26 mouse cellular contexts compared by ENCODE assay signal in genomic region chr19:43442906-43443305, GRCm38 (mm10). TPM values are rescaled to one million over a fixed set of nuclear protein-coding genes. Genes with fewer than 3 reads are reported as not detected.
DNase-seq lines count a peak whose midpoint lies in the region; ATAC-seq and TF ChIP-seq lines count a peak whose summit lies in the region.
"Had no signal": no experiment of that assay in that cellular context is flagged by ENCODE, and none has a peak within 500 bp of the region (broad histone marks: within the 10 kb centered on the region; RNA-seq: fewer than 3 reads in every experiment).

No protein-coding gene starts in this region.

- no peak for ATAC-seq in hindbrain, embryonic 14.5 days (ENCODE audit: low FRiP score)
- no peak for ATAC-seq in hindbrain, embryonic 13.5 days (ENCODE audit: low FRiP score)
- ATAC-seq in neural tube, embryonic 13.5 days (ENCODE audit: low read depth): no peak
- no peak for ATAC-seq in neural tube, embryonic 15.5 days (ENCODE audit: low FRiP score)
- ATAC-seq: forebrain, embryonic 15.5 days; intestine, postnatal 0 days; liver, embryonic 12.5 days; liver, postnatal 0 days had no signal

- H3K27me3 ChIP-seq in cerebellum, adult 2 months (ENCODE audit: control insufficient read depth, insufficient read depth, low read length): no peaks in the 10 kb centered on the region
- H3K27me3 ChIP-seq in hindbrain, embryonic 14.5 days (ENCODE audit: control insufficient read depth, insufficient read depth, low read length): peaks cover 16% of the 10 kb centered on the region
- peaks cover 34% of the 10 kb centered on the region for H3K27me3 ChIP-seq in hindbrain, embryonic 13.5 days
- H3K27me3 ChIP-seq in neural tube, embryonic 13.5 days: peaks cover 58% of the 10 kb centered on the region
- peaks cover 18% of the 10 kb centered on the region; the same call in 1 of the 2 replicates for H3K27me3 ChIP-seq in neural tube, embryonic 15.5 days (replicated peaks)

- peaks cover 9% of the 10 kb centered on the region for H3K4me1 ChIP-seq in cerebellum, adult 2 months (ENCODE audit: control insufficient read depth, insufficient read depth, low read length)
- peaks cover 16% of the 10 kb centered on the region; the same call in 1 of the 2 replicates for H3K4me1 ChIP-seq in hindbrain, embryonic 14.5 days (replicated peaks; ENCODE audit: control insufficient read depth, insufficient read depth, low read length)
- H3K4me1 ChIP-seq in hindbrain, embryonic 13.5 days (replicated peaks): peaks cover 19% of the 10 kb centered on the region
- peaks cover 16% of the 10 kb centered on the region for H3K4me1 ChIP-seq in neural tube, embryonic 13.5 days (replicated peaks)
- H3K4me1 ChIP-seq in neural tube, embryonic 15.5 days: peaks cover 21% of the 10 kb centered on the region

- peak overlapping the region; percentile 97; the same call in 1 of the 2 replicates for H3K4me2 ChIP-seq in hindbrain, embryonic 14.5 days (replicated peaks)
- no peak overlapping the region for H3K4me2 ChIP-seq in hindbrain, embryonic 13.5 days
- H3K4me2 ChIP-seq in neural tube, embryonic 13.5 days: peak overlapping the region; percentile 95; the same call in 1 of the 2 replicates
- peak overlapping the region; percentile 83 for H3K4me2 ChIP-seq in neural tube, embryonic 15.5 days
- H3K4me2 ChIP-seq: heart, embryonic 11.5 days; liver, embryonic 12.5 days; midbrain, embryonic 12.5 days had no signal

- peak in 1 of 2 experiments; percentile 51 for DNase-seq in cerebellum, adult 2 months
- no peak for DNase-seq in cerebellum, postnatal 4 days (ENCODE audit: low spot score in 2 of 2)
- no peak for DNase-seq in hindbrain, embryonic 14.5 days (ENCODE audit: low spot score)
- no peak for DNase-seq in neural tube, embryonic 10.5 days (ENCODE audit: extremely low spot score, low spot score)
- DNase-seq in urinary bladder, postnatal 4 days (ENCODE audit: low spot score in 2 of 2): no peak
- DNase-seq: adrenal gland, postnatal 14 days; gastrocnemius, postnatal 25 days; heart, adult 18-20 months; kidney, adult 9 months; left cerebral cortex, postnatal 4 days; liver, postnatal 0 days; lung, postnatal 4 days; right cerebral cortex, adult 18-20 months; thymus, adult 2 months; thymus, postnatal 36 days had no signal

- no peaks in the 10 kb centered on the region for H3K36me3 ChIP-seq in hindbrain, embryonic 14.5 days (replicated peaks; ENCODE audit: control insufficient read depth, insufficient read depth)
- H3K36me3 ChIP-seq in hindbrain, embryonic 13.5 days: no peaks in the 10 kb centered on the region
- no peaks in the 10 kb centered on the region for H3K36me3 ChIP-seq in neural tube, embryonic 13.5 days
- H3K36me3 ChIP-seq in neural tube, embryonic 15.5 days: 0 out of 2 replicates have a peak, but pooled peaks cover 3% of the 10 kb centered on the region
- H3K36me3 ChIP-seq: forebrain, embryonic 15.5 days; liver, embryonic 12.5 days; midbrain, embryonic 12.5 days had no signal

- peaks cover 7% of the 10 kb centered on the region; the same call in 1 of the 2 replicates for H3K9me3 ChIP-seq in hindbrain, embryonic 14.5 days (ENCODE audit: control insufficient read depth, low read length)
- peaks cover 5% of the 10 kb centered on the region; the same call in 1 of the 2 replicates for H3K9me3 ChIP-seq in hindbrain, embryonic 13.5 days
- H3K9me3 ChIP-seq in neural tube, embryonic 13.5 days: peaks cover 7% of the 10 kb centered on the region; the same call in 1 of the 2 replicates
- peaks cover 5% of the 10 kb centered on the region; the same call in 1 of the 2 replicates for H3K9me3 ChIP-seq in neural tube, embryonic 15.5 days (replicated peaks)
- H3K9me3 ChIP-seq: forebrain, embryonic 15.5 days; liver, embryonic 12.5 days; midbrain, embryonic 12.5 days had no signal

- H3K27ac ChIP-seq in cerebellum, adult 2 months (ENCODE audit: insufficient read depth, low read length): no peak overlapping the region
- H3K27ac ChIP-seq in hindbrain, embryonic 14.5 days: no peak overlapping the region
- H3K27ac ChIP-seq in hindbrain, embryonic 13.5 days: no peak overlapping the region
- H3K27ac ChIP-seq in neural tube, embryonic 13.5 days (replicated peaks): no peak overlapping the region
- H3K27ac ChIP-seq in neural tube, embryonic 15.5 days (replicated peaks): no peak overlapping the region
- H3K27ac ChIP-seq: forebrain, embryonic 10.5 days; forebrain, embryonic 15.5 days; liver, embryonic 12.5 days; midbrain, embryonic 12.5 days had no signal

- no peak for TF ChIP-seq CTCF in cerebellum, adult 2 months (IDR thresholded peaks at IDR 0.05; ENCODE audit: borderline replicate concordance, insufficient read depth, low read depth, low read length)

- TF ChIP-seq POLR2A in cerebellum, adult 2 months (IDR thresholded peaks at IDR 0.05; ENCODE audit: borderline replicate concordance, insufficient read depth, low read length): no peak

- H3K4me3 ChIP-seq in cerebellum, adult 2 months (replicated peaks; ENCODE audit: insufficient read depth, low read depth, low read length): peak overlapping the region; percentile 100
- no peak overlapping the region for H3K4me3 ChIP-seq in hindbrain, embryonic 14.5 days (replicated peaks; ENCODE audit: low read length)
- H3K4me3 ChIP-seq in hindbrain, embryonic 13.5 days: no peak overlapping the region
- no peak overlapping the region for H3K4me3 ChIP-seq in neural tube, embryonic 13.5 days
- no peak overlapping the region for H3K4me3 ChIP-seq in neural tube, embryonic 15.5 days (replicated peaks)
- H3K4me3 ChIP-seq: forebrain, embryonic 10.5 days; liver, embryonic 12.5 days; megakaryocyte, embryonic 14.5 days; midbrain, embryonic 12.5 days had no signal

- no peak overlapping the region for H3K9ac ChIP-seq in hindbrain, embryonic 14.5 days
- no peak overlapping the region for H3K9ac ChIP-seq in hindbrain, embryonic 13.5 days
- no peak overlapping the region for H3K9ac ChIP-seq in neural tube, embryonic 13.5 days
- H3K9ac ChIP-seq in neural tube, embryonic 15.5 days (replicated peaks): no peak overlapping the region
- H3K9ac ChIP-seq: forebrain, embryonic 15.5 days; liver, embryonic 12.5 days; liver, postnatal 0 days; midbrain, embryonic 12.5 days had no signal

- WGBS in cerebellum, adult 2 months: 30% methylated on average over 5 of the region's 5 CpGs
- WGBS in hindbrain, embryonic 14.5 days: 90% methylated on average over 5 of the region's 5 CpGs
- WGBS in hindbrain, embryonic 13.5 days: 86% methylated on average over 5 of the region's 5 CpGs
- WGBS in neural tube, embryonic 13.5 days: 87% methylated on average over 5 of the region's 5 CpGs
- WGBS in neural tube, embryonic 15.5 days: 86% methylated on average over 5 of the region's 5 CpGs

RNA-seq across cellular contexts. Expression of gene Cnnm1, which starts 2.7 kb away (rescaled TPM):
- 80.2 and 86.8 TPM in 2 replicates for polyA plus RNA-seq in cerebellum, adult 2 months (2012; rRNA removed)
- 4.4 and 4.5 TPM in 2 replicates for polyA plus RNA-seq in hindbrain, embryonic 14.5 days (2014; fragmentation: Nextera tagmentation; extraction: Ambion mirVana)
- polyA plus RNA-seq in hindbrain, embryonic 13.5 days (2015; fragmentation: Nextera tagmentation; extraction: Ambion mirVana): 1.1 and 1.8 TPM in 2 replicates
- 1.3 TPM in 2 replicates for polyA plus RNA-seq in neural tube, embryonic 13.5 days (2015; fragmentation: Nextera tagmentation; extraction: Ambion mirVana)
- polyA plus RNA-seq in neural tube, embryonic 15.5 days (2015; fragmentation: Nextera tagmentation; extraction: Ambion mirVana): 4.9 and 5.1 TPM in 2 replicates

RNA-seq across cellular contexts. Expression of gene Hpse2, which starts 54.8 kb away (rescaled TPM):
- polyA plus RNA-seq in cerebellum, adult 2 months (2012; rRNA removed): 0.10 and 0.11 TPM in 2 replicates
- not detected in 2 replicates for polyA plus RNA-seq in hindbrain, embryonic 14.5 days (2014; fragmentation: Nextera tagmentation; extraction: Ambion mirVana)
- polyA plus RNA-seq in hindbrain, embryonic 13.5 days (2015; fragmentation: Nextera tagmentation; extraction: Ambion mirVana): 0.05 and 0.22 TPM in 2 replicates
- polyA plus RNA-seq in neural tube, embryonic 13.5 days (2015; fragmentation: Nextera tagmentation; extraction: Ambion mirVana): 0.08 and 0.43 TPM in 2 replicates
- 0.24 and 3.4 TPM in 2 replicates for polyA plus RNA-seq in neural tube, embryonic 15.5 days (2015; fragmentation: Nextera tagmentation; extraction: Ambion mirVana)
- polyA plus RNA-seq: liver, embryonic 12.5 days; spleen, adult 2 months had no signal

Comparison
In these comparisons a context has a peak if more than half of its experiments do, and no peak if none do; other contexts are left out.
1. RNA of gene Cnnm1, which starts 2.7 kb away (polyA plus RNA-seq): 80.2 to 86.8 TPM in cerebellum, adult 2 months; 4.9 to 5.1 TPM in neural tube, embryonic 15.5 days, 4.4 to 4.5 TPM in hindbrain, embryonic 14.5 days, 1.1 to 1.8 TPM in hindbrain, embryonic 13.5 days and 1.3 TPM in neural tube, embryonic 13.5 days; every median in the first group is over 10 times any median in the second.